1 mouse cellular context compared by ENCODE assay signal in the genomic region with DNA sequence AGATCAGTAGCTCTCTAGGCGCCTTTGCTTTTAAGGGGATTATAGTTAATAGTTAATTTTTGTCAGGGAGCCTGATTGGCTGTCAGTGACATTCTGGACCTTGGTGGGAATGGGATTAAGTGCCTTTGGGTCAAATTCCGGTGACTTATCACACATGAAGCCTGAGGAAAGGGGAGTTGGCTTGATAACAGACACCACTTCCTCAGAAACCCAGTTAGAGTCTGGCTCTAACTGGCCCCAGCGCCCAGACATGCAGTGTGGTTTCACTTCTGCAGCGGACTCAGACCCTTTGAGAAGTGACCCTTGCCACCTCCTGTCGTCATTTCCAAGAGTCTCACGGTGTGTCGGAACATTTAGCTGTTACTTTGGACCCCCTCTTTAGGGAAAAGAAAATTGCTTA.
A peak's percentile ranks its signal among the peaks of the same experiment; 100 is the strongest.
TF ChIP-seq lines count a peak whose summit lies in the region.

No protein-coding gene starts in this region.

TF ChIP-seq in CH12.LX, 34 proteins besides CTCF, POLR2A, EP300 and RAD21:
- TF ChIP-seq IRF4 (IDR thresholded peaks at IDR 0.05; ENCODE audit: low read depth, low read length) (peak; percentile 15; the same call in 1 of the 2 replicates), SMC3 (IDR thresholded peaks at IDR 0.05; ENCODE audit: low read depth, low read length) (no peak)
